Mouse (Mus musculus): ENCODE results near the gene Ddost.

DNA sequence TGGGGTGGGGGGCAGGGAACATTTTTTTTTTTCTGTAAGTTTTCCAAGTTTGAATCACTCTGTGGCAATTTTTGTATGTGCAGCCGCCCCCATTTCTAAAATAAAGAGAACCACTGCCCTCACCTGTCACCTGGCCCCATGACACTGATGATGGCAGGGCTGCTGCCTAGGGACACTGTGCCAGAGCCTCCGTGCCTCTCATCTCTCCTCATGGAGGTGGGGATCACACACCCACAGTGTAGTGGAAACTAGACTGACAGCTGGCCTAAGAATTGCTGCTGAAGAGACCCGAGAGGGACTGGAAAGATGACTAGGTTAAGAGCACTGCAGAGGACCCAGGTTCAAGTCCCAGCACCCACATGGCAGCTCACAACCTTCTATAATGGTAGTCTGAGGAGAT lies 7.6 kb downstream of the Ddost start:
- no peak for TF ChIP-seq CTCF (conservative IDR thresholded peaks at IDR 0.05; ENCODE audit: low read length)
- TF ChIP-seq NANOG (IDR thresholded peaks at IDR 0.05; ENCODE audit: borderline replicate concordance, low read length): no peak

Data from E14TG2a.4 (cell line).